Mouse (Mus musculus) midbrain, postnatal 0 days (tissue): ENCODE data around the gene Onecut1. TPM values are rescaled to one million over a fixed set of nuclear protein-coding genes. Genes with fewer than 3 reads are reported as not detected.

Source experiments
- ATAC-seq: fragments of 200-750 bp; cut with Nextera tagmentation; 2 replicates; pipeline ENCODE4 v1.8.0; 2017; ENCODE audit warnings: moderate number of reproducible peaks, mild to moderate bottlenecking, moderate TSS enrichment, moderate library complexity; ENCODE audit not compliant: low FRiP score
- DNase-seq: peaks from one replicate; pipeline ENCODE4 v3.0.0-alpha.2; 2015; ENCODE audit warnings: low spot score
- H3K27ac ChIP-seq: fragments of 300-500 bp; sonication (generic); 2 replicates; pipeline ENCODE4 v1.5.1; 2014; ENCODE audit warnings: low read depth, mild to moderate bottlenecking, low read length, mixed read lengths
- H3K27me3 ChIP-seq: fragments of 300-500 bp; sonication (generic); 2 replicates; pipeline ENCODE4 v1.6.1; 2014; ENCODE audit warnings: low read length, control low read depth, mixed read lengths; ENCODE audit not compliant: insufficient read depth
- H3K36me3 ChIP-seq: fragments of 300-500 bp; sonication (generic); 2 replicates; pipeline ENCODE4 v1.6.1; 2014; ENCODE audit warnings: low read length, control low read depth, mixed read lengths; ENCODE audit not compliant: insufficient read depth
- H3K4me1 ChIP-seq: fragments of 300-500 bp; sonication (generic); 2 replicates; pipeline ENCODE4 v1.6.1; 2014; ENCODE audit warnings: mild to moderate bottlenecking, control low read depth, antibody characterized with exemption, low read length, mixed read lengths; ENCODE audit not compliant: insufficient read depth
- H3K4me2 ChIP-seq: fragments of 300-500 bp; sonication (generic); 2 replicates; pipeline ENCODE4 v1.6.1; 2014; ENCODE audit warnings: low read depth, mild to moderate bottlenecking, low read length, mixed read lengths; ENCODE audit not compliant: poor library complexity, severe bottlenecking
- H3K4me3 ChIP-seq: fragments of 300-500 bp; sonication (generic); 2 replicates; pipeline ENCODE4 v1.5.1; 2014; ENCODE audit warnings: low read depth, mild to moderate bottlenecking, low read length, moderate library complexity
- H3K9ac ChIP-seq: fragments of 300-500 bp; sonication (generic); replicated peaks from 2 replicates; pipeline ENCODE4 v1.6.1; 2014; ENCODE audit warnings: mild to moderate bottlenecking, low read length, moderate library complexity, mixed read lengths; ENCODE audit not compliant: poor library complexity, severe bottlenecking
- H3K9me3 ChIP-seq: fragments of 300-500 bp; sonication (generic); 2 replicates; pipeline ENCODE4 v1.6.1; 2016; ENCODE audit warnings: low read length, control low read depth
- CTCF ChIP-seq: IDR thresholded peaks from 2 replicates; pipeline ENCODE4 v1.5.1; 2016; ENCODE audit warnings: antibody characterized with exemption, mild to moderate bottlenecking
- WGBS: fragments of 180-500 bp; shearing (Covaris S2); extraction: QIAGEN DNeasy Blood & Tissue Kit; methylation state at CpG from one replicate; pipeline ENCODE4 v1.1.7; 2014; 5-methylcytosine and 5-hydroxymethylcytosine counted together
- polyA plus RNA-seq: library from polyadenylated mRNA; unstranded; fragments of >200 nt; fragmentation: Nextera tagmentation; extraction: Ambion mirVana; gene quantifications from 2 replicates; pipeline ENCODE4 v1.2.1, GENCODE M21; 2015
- total RNA-seq: library from RNA; depleted of rRNA; stranded (reverse); fragments of >200 nt; gene quantifications from 2 replicates; pipeline ENCODE4 v1.2.3, GENCODE M21; 2014

Gene Onecut1
- total and polyA plus RNA-seq, 2 experiments from 2014 or later: 5.0 to 7.5 TPM

DNA sequence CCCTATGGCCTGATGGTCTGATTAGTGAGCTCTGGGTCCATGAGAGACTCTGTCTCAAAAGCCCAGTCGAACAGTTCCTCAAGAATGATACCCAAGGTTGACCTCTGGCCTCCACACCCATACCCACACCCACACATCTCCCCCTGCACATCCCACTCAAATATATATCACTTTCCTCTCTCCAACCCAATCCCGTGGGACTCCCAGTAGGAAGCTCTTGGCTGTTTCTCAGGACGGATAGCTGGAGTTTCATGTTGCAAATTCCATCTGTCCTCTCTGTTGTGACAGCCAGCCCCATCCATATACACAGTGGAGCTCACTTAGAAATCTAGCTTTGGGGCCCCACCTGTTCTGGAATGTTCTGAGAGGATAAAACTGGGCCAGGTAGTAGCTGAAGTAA, 61.2 kb downstream of the Onecut1 start:
- ATAC-seq (no peak), DNase-seq (no peak)
- H3K4me2 ChIP-seq: no peak overlapping the region
- no peak overlapping the region for H3K9ac ChIP-seq
- no peaks in the 10 kb centered on the region for H3K36me3 ChIP-seq
- H3K27me3 ChIP-seq: no peaks in the 10 kb centered on the region
- H3K9me3 ChIP-seq: no peaks in the 10 kb centered on the region
- H3K27ac ChIP-seq: no peak overlapping the region
- H3K4me1 ChIP-seq: no peaks in the 10 kb centered on the region
- TF ChIP-seq CTCF: no peak
- WGBS: 80% methylated on average over 3 of the region's 3 CpGs
- no peak overlapping the region for H3K4me3 ChIP-seq

DNA sequence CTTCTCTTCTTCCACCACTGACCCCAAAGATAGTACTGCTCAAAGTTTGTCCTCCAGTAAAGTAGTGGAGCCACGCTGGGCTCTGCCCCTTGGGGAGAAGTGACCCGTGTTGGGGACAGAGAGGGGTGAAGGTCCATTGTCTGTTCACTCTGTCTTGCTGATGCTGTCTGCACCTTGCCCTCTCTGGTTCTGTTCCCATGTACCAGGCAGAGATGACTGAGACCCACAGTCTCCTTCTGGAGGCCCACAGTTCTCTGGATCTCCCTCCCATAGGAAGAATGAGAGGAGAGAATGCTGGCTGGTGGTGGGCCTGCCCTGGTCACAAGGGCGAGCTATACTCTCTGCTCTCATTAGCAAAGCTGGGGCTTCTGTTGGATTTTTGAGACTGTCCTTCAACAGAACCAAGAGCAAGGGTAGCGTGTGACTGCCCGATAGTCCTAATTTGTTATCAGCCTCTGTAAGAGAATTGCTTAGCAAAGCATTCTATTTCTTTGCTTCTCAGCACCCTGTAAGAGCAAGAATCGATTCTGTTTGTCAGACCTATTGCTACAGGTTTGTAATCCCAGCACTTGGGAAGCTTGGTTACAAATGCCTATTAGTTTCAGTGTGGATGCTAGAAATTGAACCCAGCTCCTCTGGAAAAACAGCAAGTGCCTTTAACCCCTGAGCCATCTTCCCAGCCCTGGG, 61.7 kb downstream of the Onecut1 start:
- ATAC-seq (no peak), DNase-seq (no peak)
- H3K27ac ChIP-seq: no peak overlapping the region
- 89% methylated on average over 6 of the region's 6 CpGs for WGBS
- H3K4me3 ChIP-seq: no peak overlapping the region
- TF ChIP-seq CTCF: no peak
- H3K36me3 ChIP-seq: no peaks in the 10 kb centered on the region
- H3K4me1 ChIP-seq: no peaks in the 10 kb centered on the region
- H3K9ac ChIP-seq: no peak overlapping the region
- no peaks in the 10 kb centered on the region for H3K9me3 ChIP-seq
- H3K27me3 ChIP-seq: no peaks in the 10 kb centered on the region
- no peak overlapping the region for H3K4me2 ChIP-seq

DNA sequence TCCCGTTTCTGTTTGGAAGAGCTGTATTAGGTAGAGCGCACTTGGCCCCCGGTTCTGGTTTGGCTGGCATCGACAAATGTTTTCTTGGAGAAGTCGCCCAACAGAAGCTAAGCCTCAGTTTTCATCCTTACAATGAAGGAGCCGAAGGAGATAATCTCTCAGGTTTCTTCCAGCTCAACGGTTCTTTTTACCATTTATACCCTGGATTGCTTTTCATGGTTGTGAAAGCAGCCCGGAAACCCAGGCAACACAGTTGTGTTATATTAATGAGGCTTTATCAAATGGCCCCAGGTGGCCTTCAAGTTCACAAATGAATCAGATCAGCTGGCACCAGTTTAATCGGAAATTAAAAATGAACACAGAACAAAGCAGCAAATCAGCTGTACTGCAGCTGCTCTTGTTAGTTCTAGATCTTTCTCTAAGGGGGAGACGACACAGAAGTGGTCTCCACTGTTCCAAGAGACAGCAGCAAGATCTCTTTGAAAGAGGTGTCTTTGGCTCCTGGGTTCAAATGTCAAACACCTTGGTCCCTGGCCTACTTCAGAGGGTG, 63.6 kb downstream of the Onecut1 start:
- peak; percentile 73 for DNase-seq
- no peaks in the 10 kb centered on the region for H3K4me1 ChIP-seq
- WGBS: 14% methylated on average over 10 of the region's 10 CpGs
- 0 out of 2 replicates have a peak, but pooled peaks have one; percentile 41 for ATAC-seq
- no peaks in the 10 kb centered on the region for H3K9me3 ChIP-seq
- H3K36me3 ChIP-seq: no peaks in the 10 kb centered on the region
- H3K27ac ChIP-seq: peak overlapping the region; percentile 38; the same call in 1 of the 2 replicates
- H3K4me2 ChIP-seq: no peak overlapping the region
- no peak overlapping the region for H3K9ac ChIP-seq
- no peaks in the 10 kb centered on the region for H3K27me3 ChIP-seq
- H3K4me3 ChIP-seq: no peak overlapping the region
- no peak for TF ChIP-seq CTCF

DNA sequence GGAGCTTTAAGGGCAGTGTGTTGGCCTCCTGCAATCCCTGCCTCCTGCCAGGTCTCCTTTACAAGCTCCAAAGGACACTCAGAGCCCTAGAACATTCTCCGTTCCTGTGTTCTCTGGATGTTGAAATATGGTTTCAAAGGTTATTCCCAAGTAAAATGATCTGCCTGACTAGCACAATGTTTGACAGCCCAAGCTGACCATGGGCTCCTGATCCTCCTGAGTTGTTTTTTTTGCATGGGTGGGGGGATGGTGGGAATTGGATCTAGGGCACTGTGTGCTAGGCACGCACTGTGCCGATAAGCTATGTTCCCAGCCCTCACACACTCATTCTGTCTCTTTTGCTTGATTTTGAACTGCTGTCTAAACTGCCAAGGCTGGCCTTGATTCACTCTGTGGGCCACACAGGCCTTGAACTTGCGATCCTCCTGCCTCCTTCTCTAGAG, 68.3 kb downstream of the Onecut1 start:
- no peak overlapping the region for H3K4me2 ChIP-seq
- no peak overlapping the region for H3K27ac ChIP-seq
- ATAC-seq (no peak), DNase-seq (no peak)
- no peaks in the 10 kb centered on the region for H3K9me3 ChIP-seq
- no peak for TF ChIP-seq CTCF
- WGBS: 92% methylated on average over 4 of the region's 4 CpGs
- H3K9ac ChIP-seq: no peak overlapping the region
- H3K27me3 ChIP-seq: no peaks in the 10 kb centered on the region
- H3K4me3 ChIP-seq: no peak overlapping the region
- H3K4me1 ChIP-seq: no peaks in the 10 kb centered on the region
- H3K36me3 ChIP-seq: no peaks in the 10 kb centered on the region

DNA sequence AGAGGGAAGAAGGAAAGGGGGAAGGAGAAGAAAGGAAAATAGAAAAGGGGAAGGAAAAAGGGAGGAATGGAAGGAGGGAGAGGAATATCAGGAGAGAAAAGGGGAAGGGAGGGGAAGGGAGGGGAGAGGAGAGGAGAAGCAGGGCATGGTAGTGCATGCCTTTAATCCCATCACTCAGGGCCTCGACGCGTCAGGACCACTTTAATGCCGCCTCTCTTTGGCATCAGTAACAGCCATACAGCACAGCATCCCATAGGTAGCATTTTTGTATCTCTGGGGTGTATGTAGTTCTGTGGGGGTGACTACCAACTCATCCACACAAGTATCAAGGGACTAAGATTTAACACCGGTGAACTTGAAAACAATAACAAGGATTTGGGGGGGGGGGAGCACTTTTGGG, 68.9 kb downstream of the Onecut1 start:
- no peak for DNase-seq
- Histone ChIP-seq H3K4me3 (no peak overlapping the region), H3K36me3 (no peaks in the 10 kb centered on the region), H3K9ac (no peak overlapping the region), H3K4me1 (no peaks in the 10 kb centered on the region), H3K9me3 (no peaks in the 10 kb centered on the region), H3K4me2 (no peak overlapping the region), H3K27me3 (no peaks in the 10 kb centered on the region), H3K27ac (no peak overlapping the region)
- no peak for ATAC-seq
- 64% methylated on average over 5 of the region's 5 CpGs for WGBS
- TF ChIP-seq CTCF: no peak

DNA sequence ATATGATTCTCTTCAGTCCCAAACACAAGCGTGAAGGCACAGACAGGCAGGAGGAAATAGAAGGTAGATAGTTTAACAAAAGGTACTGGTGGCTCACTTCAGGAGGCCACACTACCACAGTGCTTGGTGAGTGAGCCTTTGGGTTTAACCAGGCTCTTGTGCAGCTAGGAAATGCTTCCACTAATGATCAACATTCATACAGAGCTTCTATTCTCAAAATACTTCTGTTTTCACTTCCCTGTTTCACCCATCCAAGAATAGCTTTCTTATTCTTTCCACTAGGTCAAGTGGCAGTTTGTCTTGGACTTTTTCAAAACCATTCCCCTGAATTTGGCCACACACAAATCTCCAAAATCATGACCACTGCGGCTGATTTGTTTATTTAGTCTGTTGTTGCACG, 73.6 kb downstream of the Onecut1 start:
- Histone ChIP-seq H3K4me2 (no peak overlapping the region), H3K27ac (no peak overlapping the region), H3K9me3 (no peaks in the 10 kb centered on the region), H3K4me1 (no peaks in the 10 kb centered on the region), H3K9ac (no peak overlapping the region), H3K27me3 (no peaks in the 10 kb centered on the region), H3K36me3 (no peaks in the 10 kb centered on the region), H3K4me3 (no peak overlapping the region)
- ATAC-seq: no peak
- no peak for TF ChIP-seq CTCF
- 87% methylated on average over 3 of the region's 3 CpGs for WGBS
- no peak for DNase-seq
